Mouse (Mus musculus) kidney, postnatal 14 days (tissue): Measurements from ENCODE around the gene Slc5a11.

Experiments
- DNase-seq: peaks from one replicate; pipeline ENCODE4 v3.0.0; 2022; ENCODE audit warnings: mixed read lengths

The Slc5a11 gene

GRCm38 (mm10) chr7:123214365-123215075, at the start of gene Slc5a11:
Gene Slc5a11, plus strand, starts transcription at chr7:123214780.
- peak; percentile 88 for DNase-seq

- DNase-seq, result no peak
Measured at GRCm38 (mm10) chr7:123167436-123167835, 47.1 kb upstream of the Slc5a11 start.

- DNase-seq, result no peak
Measured at GRCm38 (mm10) chr7:123169618-123170017, 45.0 kb upstream of the Slc5a11 start.

- DNase-seq, result no peak
Measured at GRCm38 (mm10) chr7:123172101-123172500, 42.5 kb upstream of the Slc5a11 start.

- no peak for DNase-seq
Measured at GRCm38 (mm10) chr7:123177215-123177614, 37.4 kb upstream of the Slc5a11 start.

- DNase-seq, result peak; percentile 59
Measured at GRCm38 (mm10) chr7:123181787-123182701, 32.5 kb upstream of the Slc5a11 start.

GRCm38 (mm10) chr7:123184891-123185290, 29.7 kb upstream of the Slc5a11 start:
- DNase-seq, result peak; percentile 48

- no peak for DNase-seq
Measured at GRCm38 (mm10) chr7:123186463-123186862, 28.1 kb upstream of the Slc5a11 start.

- no peak for DNase-seq
Measured at GRCm38 (mm10) chr7:123187246-123187645, 27.3 kb upstream of the Slc5a11 start.

GRCm38 (mm10) chr7:123188462-123188861, 26.1 kb upstream of the Slc5a11 start:
- DNase-seq, result no peak

- no peak for DNase-seq
Measured at GRCm38 (mm10) chr7:123189762-123190161, 24.8 kb upstream of the Slc5a11 start.

GRCm38 (mm10) chr7:123191731-123192130, 22.8 kb upstream of the Slc5a11 start:
- DNase-seq, result no peak

GRCm38 (mm10) chr7:123193201-123193600, 21.4 kb upstream of the Slc5a11 start:
- DNase-seq, result no peak

- DNase-seq, result no peak
Measured at GRCm38 (mm10) chr7:123194696-123195095, 19.9 kb upstream of the Slc5a11 start.

GRCm38 (mm10) chr7:123196432-123196831, 18.1 kb upstream of the Slc5a11 start:
- DNase-seq, result no peak

- DNase-seq, result peak; percentile 75
Measured at GRCm38 (mm10) chr7:123198695-123199094, 15.9 kb upstream of the Slc5a11 start.

- DNase-seq, result no peak
Measured at GRCm38 (mm10) chr7:123199151-123199550, 15.4 kb upstream of the Slc5a11 start.

GRCm38 (mm10) chr7:123199656-123200206, 14.8 kb upstream of the Slc5a11 start:
- DNase-seq, result no peak

- no peak for DNase-seq
Measured at GRCm38 (mm10) chr7:123200722-123201121, 13.9 kb upstream of the Slc5a11 start.

GRCm38 (mm10) chr7:123205261-123205660, 9.3 kb upstream of the Slc5a11 start:
- DNase-seq, result peak; percentile 63

GRCm38 (mm10) chr7:123207561-123207960, 7.0 kb upstream of the Slc5a11 start:
- no peak for DNase-seq

GRCm38 (mm10) chr7:123209864-123210263, 4.7 kb upstream of the Slc5a11 start:
- no peak for DNase-seq

- DNase-seq, result no peak
Measured at GRCm38 (mm10) chr7:123211461-123211860, 3.1 kb upstream of the Slc5a11 start.

GRCm38 (mm10) chr7:123212316-123212715, 2.3 kb upstream of the Slc5a11 start:
- DNase-seq, result no peak
